8 mouse cellular contexts compared by ENCODE assay signal in the genomic region with DNA sequence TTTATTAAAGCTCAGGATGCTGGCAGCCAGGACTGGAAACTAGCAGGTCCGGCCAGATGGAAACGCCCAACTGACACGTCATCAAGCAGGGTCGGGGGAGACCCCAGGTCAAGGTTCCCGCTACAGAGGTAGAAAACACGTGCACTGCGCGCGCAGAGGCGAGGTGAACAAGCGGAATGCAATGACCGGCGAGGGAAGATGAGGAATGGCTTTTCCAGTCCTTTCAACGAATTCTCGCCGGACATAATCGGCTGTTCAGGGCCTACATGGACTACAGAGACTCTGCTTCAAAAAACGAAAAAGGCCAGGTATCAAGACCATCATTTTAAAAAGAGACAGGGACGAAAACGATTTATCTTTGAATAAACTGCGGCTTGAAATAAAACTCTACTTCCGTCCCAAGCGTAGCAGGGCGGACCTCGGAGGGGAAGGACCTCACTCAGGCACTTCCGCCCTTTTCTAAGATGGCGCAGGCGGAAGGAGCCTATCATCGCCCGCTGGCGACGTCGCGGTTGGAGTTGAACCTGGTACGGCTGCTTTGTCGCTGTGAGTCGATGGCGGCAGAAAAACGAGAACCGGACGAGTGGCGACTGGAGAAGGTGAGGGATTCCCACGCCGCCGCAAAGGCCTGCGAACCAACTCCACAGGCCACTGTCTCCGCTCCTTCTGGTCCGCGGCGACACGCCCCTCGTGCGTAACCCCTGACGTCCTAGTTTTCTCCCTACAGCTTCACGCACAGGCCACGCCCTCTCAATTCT. TPM values are rescaled to one million over a fixed set of nuclear protein-coding genes. Genes with fewer than 3 reads are reported as not detected.
DNase-seq lines count a peak whose midpoint lies in the region; ATAC-seq and TF ChIP-seq lines count a peak whose summit lies in the region.

A gene (plus strand): TSS at position 78 of the 758 bp plus-strand sequence.

- under 1% methylated on average over 56 of the region's 56 CpGs for WGBS in forebrain, embryonic 14.5 days
- under 1% methylated on average over 56 of the region's 56 CpGs for whole genome bisulfite sequencing in neural tube, embryonic 15.5 days

- H3K9ac ChIP-seq in forebrain, embryonic 14.5 days (ENCODE audit: low read length) = peak within 1 kb of the TSS; percentile 66
- peak within 1 kb of the TSS; percentile 61 for H3K9ac ChIP-seq in neural tube, embryonic 15.5 days (replicated peaks)

- peak within 1 kb of the TSS; percentile 86 for H3K4me3 ChIP-seq in E14TG2a.4 (replicated peaks; ENCODE audit: low read length)
- H3K4me3 ChIP-seq in forebrain, embryonic 14.5 days (ENCODE audit: low read depth, low read length) = peak within 1 kb of the TSS; percentile 59
- peak within 1 kb of the TSS; percentile 65 for H3K4me3 ChIP-seq in neural tube, embryonic 15.5 days (replicated peaks)

- peak; percentile 89 for DNase-seq in c-Kit-positive CD71-positive TER-119-positive erythroid progenitor cells, embryonic 14.5 days (ENCODE audit: low spot score)
- peak; percentile 96 for DNase-seq in forebrain, embryonic 14.5 days (ENCODE audit: low spot score)
- DNase-seq in heart, postnatal 14 days = peak; percentile 88 to 92
- DNase-seq in layer of hippocampus, adult 11-12 months (ENCODE audit: low spot score) = peak; percentile 94
- peak; percentile 94 to 95 for DNase-seq in lung, adult 18-20 months
- DNase-seq in testis, postnatal 14 days (ENCODE audit: low spot score) = peak; percentile 91

- peak; percentile 78 for ATAC-seq in forebrain, embryonic 14.5 days
- ATAC-seq in neural tube, embryonic 15.5 days (ENCODE audit: low FRiP score) = peak; percentile 83

- peaks cover 43% of the 10 kb centered on the region for H3K4me1 ChIP-seq in E14TG2a.4 (replicated peaks; ENCODE audit: low read depth, low read length)
- H3K4me1 ChIP-seq in forebrain, embryonic 14.5 days (ENCODE audit: control insufficient read depth, insufficient read depth, low read length) = peaks cover 10% of the 10 kb centered on the region
- H3K4me1 ChIP-seq in neural tube, embryonic 15.5 days = peaks cover 41% of the 10 kb centered on the region

- intact Hi-C loops in heart, postnatal 14 days (cut with DNase I) = loop anchor here (5.0 kb wide), 1 partner anchor 95 kb away; a partner anchor contains a TSS

- peak within 1 kb of the TSS; percentile 82 for H3K4me2 ChIP-seq in forebrain, embryonic 14.5 days (ENCODE audit: low read length)
- H3K4me2 ChIP-seq in neural tube, embryonic 15.5 days = peak within 1 kb of the TSS; percentile 89

- H3K9me3 ChIP-seq in E14TG2a.4 (ENCODE audit: low read length) = no peaks in the 10 kb centered on the region
- no peaks in the 10 kb centered on the region for H3K9me3 ChIP-seq in forebrain, embryonic 14.5 days (replicated peaks; ENCODE audit: control insufficient read depth, low read length)
- no peaks in the 10 kb centered on the region for H3K9me3 ChIP-seq in neural tube, embryonic 15.5 days (replicated peaks)

- no peak for TF ChIP-seq CTCF in E14TG2a.4 (conservative IDR thresholded peaks at IDR 0.05; ENCODE audit: low read length)

- H3K27ac ChIP-seq in forebrain, embryonic 14.5 days (ENCODE audit: low read depth, low read length) = peak within 1 kb of the TSS; percentile 85
- H3K27ac ChIP-seq in neural tube, embryonic 15.5 days (replicated peaks) = peak within 1 kb of the TSS; percentile 98

- peaks cover 26% of the 10 kb centered on the region for H3K36me3 ChIP-seq in E14TG2a.4 (ENCODE audit: insufficient read depth, low read length)
- H3K36me3 ChIP-seq in forebrain, embryonic 14.5 days (ENCODE audit: control insufficient read depth, insufficient read depth, low read length) = peaks cover 15% of the 10 kb centered on the region; the same call in 1 of the 2 replicates
- H3K36me3 ChIP-seq in neural tube, embryonic 15.5 days = peaks cover 17% of the 10 kb centered on the region

- H3K27me3 ChIP-seq in E14TG2a.4 (ENCODE audit: insufficient read depth, low read length) = no peaks in the 10 kb centered on the region
- no peaks in the 10 kb centered on the region for H3K27me3 ChIP-seq in forebrain, embryonic 14.5 days (replicated peaks; ENCODE audit: control insufficient read depth, insufficient read depth, low read length)
- no peaks in the 10 kb centered on the region for H3K27me3 ChIP-seq in neural tube, embryonic 15.5 days (replicated peaks)

RNA-seq across cellular contexts. Expression of the gene that starts here (rescaled TPM):
- 116 and 121 TPM in 2 replicates for polyA plus RNA-seq in forebrain, embryonic 14.5 days (2014; fragmentation: Nextera tagmentation; extraction: Ambion mirVana)
- 100 to 1,000 TPM in 1 of 2 experiments, 10 to 100 TPM in 1; 96.5 to 108 TPM for total RNA-seq in heart, postnatal 14 days (2021)
- 121 and 122 TPM in 2 replicates for polyA plus RNA-seq in neural tube, embryonic 15.5 days (2015; fragmentation: Nextera tagmentation; extraction: Ambion mirVana)

Comparison
In these comparisons a context has a peak if more than half of its experiments do, and no peak if none do; other contexts are left out.
1. Peak in every context shown above with its lines: DNase-seq, ATAC-seq, H3K4me3 ChIP-seq and H3K27ac ChIP-seq.